Mouse (Mus musculus) liver, adult 2 months (tissue): ENCODE measurements around the gene Col15a1.

Source experiments
- CTCF ChIP-seq: fragments of 200-500 bp; IDR thresholded peaks from 2 replicates; pipeline ENCODE4 v1.5.1; 2011; ENCODE audit warnings: low read depth, low read length, control low read depth
- POLR2A ChIP-seq: fragments of 200-500 bp; IDR thresholded peaks from 2 replicates; pipeline ENCODE4 v1.6.1; 2011; ENCODE audit warnings: low read length, control low read depth; ENCODE audit not compliant: insufficient read depth; ENCODE audit errors: extremely low read depth

DNA sequence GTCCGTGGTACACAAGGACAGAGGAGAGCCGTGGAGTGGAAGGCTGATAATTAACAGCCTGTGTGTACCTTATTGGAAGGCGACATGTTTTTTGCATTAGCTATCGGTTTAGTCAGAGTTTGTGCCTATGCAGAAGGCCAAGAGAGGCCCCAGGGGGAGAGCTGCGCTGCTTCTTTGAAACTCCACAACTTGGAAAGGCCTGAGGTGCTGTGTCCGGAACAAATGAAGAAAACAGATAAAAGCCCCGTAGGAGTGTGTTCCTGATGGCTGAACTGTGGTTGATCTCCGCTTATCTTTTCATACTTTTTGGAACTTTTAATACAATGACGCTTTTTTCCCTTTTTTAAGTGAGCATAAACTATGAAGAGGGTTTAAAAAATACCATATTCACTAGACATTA is 76.9 kb downstream of the Col15a1 start:
- TF ChIP-seq CTCF (no peak), POLR2A (no peak)
